Comparison of ENCODE assay signal across 10 mouse cellular contexts in the genomic region with DNA sequence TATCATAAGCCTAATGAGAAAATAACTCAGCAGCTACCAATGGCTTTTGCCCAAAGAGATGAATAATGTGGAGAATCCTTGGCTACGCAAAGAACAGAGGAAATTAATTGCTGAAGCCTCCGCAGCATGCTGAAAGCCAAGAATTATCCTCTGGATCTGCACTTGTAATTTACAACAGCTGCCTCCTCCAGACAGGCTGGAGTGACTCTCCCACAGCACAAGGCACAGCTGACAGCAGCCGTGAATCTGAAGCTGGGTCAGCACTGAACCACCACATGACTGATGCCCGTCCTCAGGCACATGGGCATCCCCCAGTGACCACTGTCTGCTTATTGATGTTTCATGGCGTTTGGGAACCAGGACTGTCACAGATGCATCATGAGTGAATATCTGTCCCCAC.
DNase-seq lines count a peak whose midpoint lies in the region; ATAC-seq lines count a peak whose summit lies in the region.
"Had no signal": no experiment of that assay in that cellular context is flagged by ENCODE, and none has a peak within 500 bp of the region (broad histone marks: within the 10 kb centered on the region; RNA-seq: fewer than 3 reads in every experiment).

No protein-coding gene starts in this region.

- ATAC-seq in forebrain, embryonic 15.5 days (replicated peaks), result peak; percentile 35; the same call in 1 of the 2 replicates

- WGBS in forebrain, embryonic 15.5 days, result 60% methylated on average over 5 of the region's 5 CpGs
- 68% methylated on average over 5 of the region's 5 CpGs for WGBS in forebrain, embryonic 10.5 days
- WGBS in embryonic facial prominence, embryonic 10.5 days, result 51% methylated on average over 5 of the region's 5 CpGs

- no peak overlapping the region for H3K4me2 ChIP-seq in forebrain, embryonic 15.5 days (replicated peaks)

- no peaks in the 10 kb centered on the region for H3K36me3 ChIP-seq in forebrain, embryonic 15.5 days
- H3K36me3 ChIP-seq in forebrain, embryonic 10.5 days (replicated peaks), result no peaks in the 10 kb centered on the region
- no peaks in the 10 kb centered on the region for H3K36me3 ChIP-seq in embryonic facial prominence, embryonic 10.5 days (replicated peaks)

- no peak overlapping the region for H3K9ac ChIP-seq in forebrain, embryonic 15.5 days (replicated peaks)

- 0 out of 2 replicates have a peak, but pooled peaks cover 4% of the 10 kb centered on the region for H3K27me3 ChIP-seq in forebrain, embryonic 15.5 days
- H3K27me3 ChIP-seq in forebrain, embryonic 10.5 days (ENCODE audit: poor library complexity, severe bottlenecking), result peaks cover 31% of the 10 kb centered on the region
- H3K27me3 ChIP-seq in embryonic facial prominence, embryonic 10.5 days (replicated peaks; ENCODE audit: low read depth, poor library complexity, severe bottlenecking), result no peaks in the 10 kb centered on the region

- no peaks in the 10 kb centered on the region for H3K9me3 ChIP-seq in forebrain, embryonic 15.5 days
- no peaks in the 10 kb centered on the region for H3K9me3 ChIP-seq in forebrain, embryonic 10.5 days
- H3K9me3 ChIP-seq in embryonic facial prominence, embryonic 10.5 days, result no peaks in the 10 kb centered on the region

- no peak overlapping the region for H3K4me3 ChIP-seq in forebrain, embryonic 15.5 days
- no peak overlapping the region for H3K4me3 ChIP-seq in forebrain, embryonic 10.5 days
- H3K4me3 ChIP-seq in embryonic facial prominence, embryonic 10.5 days, result no peak overlapping the region

- DNase-seq in forebrain, embryonic 10.5 days (ENCODE audit: extremely low spot score, low spot score), result no peak
- peak; percentile 10 for DNase-seq in layer of hippocampus, adult 9-11 months
- no peak for DNase-seq in layer of hippocampus, postnatal 36 days
- peak; percentile 21 for DNase-seq in embryonic facial prominence, embryonic 10.5 days (ENCODE audit: low spot score)
- peak; percentile 51 for DNase-seq in mesoderm, embryonic 11.5 days (ENCODE audit: low read depth, low spot score)
- DNase-seq in cerebellum, adult 11-12 months, result no peak
- DNase-seq in adrenal gland, postnatal 10 days, result no peak
- DNase-seq: B cell, adult 2 months; lung, postnatal 36 days had no signal

- H3K4me1 ChIP-seq in forebrain, embryonic 15.5 days, result 0 out of 2 replicates have a peak, but pooled peaks cover 2% of the 10 kb centered on the region
- H3K4me1 ChIP-seq in forebrain, embryonic 10.5 days, result peaks cover 7% of the 10 kb centered on the region; the same call in 1 of the 2 replicates
- H3K4me1 ChIP-seq in embryonic facial prominence, embryonic 10.5 days, result peaks cover 11% of the 10 kb centered on the region

- no peak overlapping the region for H3K27ac ChIP-seq in forebrain, embryonic 15.5 days (replicated peaks)
- no peak overlapping the region for H3K27ac ChIP-seq in forebrain, embryonic 10.5 days
- no peak overlapping the region for H3K27ac ChIP-seq in embryonic facial prominence, embryonic 10.5 days (replicated peaks)

Comparison
In these comparisons a context has a peak if more than half of its experiments do, and no peak if none do; other contexts are left out.
1. DNase-seq: peak in layer of hippocampus, adult 9-11 months (single experiment), embryonic facial prominence, embryonic 10.5 days (single experiment) and mesoderm, embryonic 11.5 days (single experiment); none in forebrain, embryonic 10.5 days (single experiment), layer of hippocampus, postnatal 36 days (0 of 2), cerebellum, adult 11-12 months (single experiment) and adrenal gland, postnatal 10 days (single experiment).